11 mouse cellular contexts compared by ENCODE assay signal in the genomic region with DNA sequence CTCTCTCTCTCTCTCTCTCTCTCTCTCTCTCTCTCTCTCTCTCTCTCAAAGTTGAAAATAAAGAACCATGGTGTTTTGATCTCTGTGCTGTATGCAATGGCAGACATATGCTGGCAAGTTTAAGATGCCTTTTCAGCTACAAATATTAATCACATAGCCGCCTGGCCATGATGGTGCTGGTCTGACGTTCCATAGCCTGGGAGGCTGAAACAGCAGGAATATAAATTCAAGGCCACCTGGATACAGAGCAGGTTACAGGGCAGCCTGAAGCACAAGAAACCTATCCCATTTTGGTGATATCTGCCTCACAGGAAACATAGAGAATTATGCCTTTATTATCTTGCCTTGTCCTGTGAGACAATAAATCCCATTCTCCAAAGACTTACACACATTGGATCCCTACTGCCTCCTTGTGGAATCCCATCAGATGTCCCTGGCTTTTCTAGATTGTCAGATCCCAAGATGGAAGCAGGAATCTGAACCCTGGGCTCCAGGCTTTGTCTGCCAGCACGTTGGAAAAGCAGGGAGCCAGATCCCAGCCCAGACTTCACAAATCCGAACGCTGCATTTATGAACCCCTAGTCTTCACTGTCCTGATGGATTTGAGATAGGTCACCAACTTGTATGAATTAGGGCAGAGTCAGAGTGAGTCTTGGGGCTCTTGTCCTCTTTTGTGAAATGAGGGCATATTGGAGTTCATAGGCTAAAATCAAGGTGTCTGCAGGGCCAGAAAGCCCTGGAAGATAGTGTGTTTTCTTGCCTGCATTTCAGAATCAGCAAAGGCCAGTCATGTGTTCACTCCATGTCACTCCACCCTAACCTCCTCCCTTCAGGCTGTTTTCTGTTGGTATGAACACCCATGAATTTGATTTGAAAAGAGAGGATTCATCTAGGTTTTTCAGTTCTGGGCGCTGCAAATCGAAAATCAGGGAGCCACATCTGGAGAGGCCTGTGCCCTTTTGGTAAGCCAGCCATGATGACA. TPM values are rescaled to one million over a fixed set of nuclear protein-coding genes. Genes with fewer than 3 reads are reported as not detected.
DNase-seq lines count a peak whose midpoint lies in the region; ATAC-seq and TF ChIP-seq lines count a peak whose summit lies in the region.
"Had no signal": no experiment of that assay in that cellular context is flagged by ENCODE, and none has a peak within 500 bp of the region (broad histone marks: within the 10 kb centered on the region; RNA-seq: fewer than 3 reads in every experiment).

No protein-coding gene starts in this region.

- peak overlapping the region; percentile 64 for H3K27ac ChIP-seq in heart, embryonic 16.5 days (ENCODE audit: low read length)
- peak overlapping the region; percentile 100 for H3K27ac ChIP-seq in thymus, adult 2 months (ENCODE audit: control insufficient read depth, insufficient read depth, low read length)
- no peak overlapping the region for H3K27ac ChIP-seq in liver, embryonic 11.5 days (ENCODE audit: low read depth, low read length)
- H3K27ac ChIP-seq: forebrain, embryonic 13.5 days; neural tube, embryonic 15.5 days had no signal

- DNase-seq in heart, adult 18-20 months, result no peak
- no peak for DNase-seq in thymus, adult 2 months
- no peak for DNase-seq in thymus, adult 18-20 months
- DNase-seq in liver, embryonic 11.5 days (ENCODE audit: low spot score), result peak; percentile 27
- no peak for DNase-seq in spleen, postnatal 14 days (ENCODE audit: low spot score in 2 of 2)
- no peak for DNase-seq in kidney, adult 11 months
- DNase-seq in embryo, embryonic 9.5 days (ENCODE audit: extremely low spot score), result no peak

- H3K4me1 ChIP-seq in heart, embryonic 16.5 days (ENCODE audit: control insufficient read depth, insufficient read depth, low read length), result peaks cover 9% of the 10 kb centered on the region; the same call in 1 of the 2 replicates
- H3K4me1 ChIP-seq in thymus, adult 2 months (replicated peaks; ENCODE audit: control insufficient read depth, insufficient read depth, low read length), result peaks cover 52% of the 10 kb centered on the region
- peaks cover 15% of the 10 kb centered on the region for H3K4me1 ChIP-seq in liver, embryonic 11.5 days (replicated peaks; ENCODE audit: control insufficient read depth, insufficient read depth, low read length)
- H3K4me1 ChIP-seq: neural tube, embryonic 15.5 days had no signal

- 0 out of 2 replicates have a peak, but pooled peaks cover 2% of the 10 kb centered on the region for H3K9me3 ChIP-seq in heart, embryonic 16.5 days (replicated peaks; ENCODE audit: control insufficient read depth, low read length)
- no peaks in the 10 kb centered on the region for H3K9me3 ChIP-seq in liver, embryonic 11.5 days (ENCODE audit: control insufficient read depth, low read length)
- H3K9me3 ChIP-seq: forebrain, embryonic 13.5 days; neural tube, embryonic 15.5 days had no signal

- no peaks in the 10 kb centered on the region for H3K36me3 ChIP-seq in heart, embryonic 16.5 days (ENCODE audit: control insufficient read depth, insufficient read depth)
- H3K36me3 ChIP-seq in thymus, adult 2 months (ENCODE audit: control insufficient read depth, insufficient read depth, low read length), result no peaks in the 10 kb centered on the region
- no peaks in the 10 kb centered on the region for H3K36me3 ChIP-seq in liver, embryonic 11.5 days (ENCODE audit: control insufficient read depth, insufficient read depth, low read length)
- H3K36me3 ChIP-seq: heart, embryonic 12.5 days; neural tube, embryonic 15.5 days had no signal

- no peak overlapping the region for H3K9ac ChIP-seq in heart, embryonic 16.5 days (ENCODE audit: low read length)
- no peak overlapping the region for H3K9ac ChIP-seq in liver, embryonic 11.5 days (ENCODE audit: low read depth, low read length)
- H3K9ac ChIP-seq: forebrain, embryonic 13.5 days; heart, embryonic 12.5 days; neural tube, embryonic 15.5 days had no signal

- no peaks in the 10 kb centered on the region for H3K27me3 ChIP-seq in heart, embryonic 16.5 days (ENCODE audit: control insufficient read depth, insufficient read depth, low read length)
- H3K27me3 ChIP-seq in thymus, adult 2 months (ENCODE audit: control insufficient read depth, insufficient read depth, low read length), result no peaks in the 10 kb centered on the region
- H3K27me3 ChIP-seq in liver, embryonic 11.5 days (replicated peaks; ENCODE audit: control insufficient read depth, insufficient read depth, low read length), result no peaks in the 10 kb centered on the region
- H3K27me3 ChIP-seq: forebrain, embryonic 13.5 days; heart, embryonic 12.5 days; neural tube, embryonic 15.5 days had no signal

- H3K4me3 ChIP-seq in heart, embryonic 16.5 days (ENCODE audit: low read length), result no peak overlapping the region
- no peak overlapping the region for H3K4me3 ChIP-seq in thymus, adult 2 months (ENCODE audit: control insufficient read depth, insufficient read depth, low read length)
- no peak overlapping the region for H3K4me3 ChIP-seq in liver, embryonic 11.5 days (ENCODE audit: low read depth, low read length)
- H3K4me3 ChIP-seq: forebrain, embryonic 13.5 days; heart, embryonic 12.5 days; neural tube, embryonic 15.5 days had no signal

- H3K4me2 ChIP-seq in heart, embryonic 16.5 days (ENCODE audit: low read depth, low read length), result no peak overlapping the region; the same call in 1 of the 2 replicates
- peak overlapping the region; percentile 57 for H3K4me2 ChIP-seq in liver, embryonic 11.5 days
- H3K4me2 ChIP-seq: forebrain, embryonic 13.5 days had no signal

- no peak for ATAC-seq in heart, embryonic 16.5 days (replicated peaks; ENCODE audit: extremely low read depth, insufficient read depth, low FRiP score)
- ATAC-seq in liver, embryonic 11.5 days (replicated peaks; ENCODE audit: low FRiP score), result no peak
- ATAC-seq: forebrain, embryonic 13.5 days had no signal

- no peak for TF ChIP-seq CTCF in thymus, adult 2 months (IDR thresholded peaks at IDR 0.05; ENCODE audit: borderline replicate concordance, control insufficient read depth, extremely low read depth, insufficient read depth, low read length, poor library complexity)

- no peak for TF ChIP-seq POLR2A in thymus, adult 2 months (IDR thresholded peaks at IDR 0.05; ENCODE audit: control insufficient read depth, extremely low read depth, insufficient read depth, low read length, poor library complexity)

- 74% methylated on average over 7 of the region's 7 CpGs for WGBS in heart, embryonic 16.5 days
- 60% methylated on average over 7 of the region's 7 CpGs for WGBS in thymus, adult 2 months
- 79% methylated on average over 7 of the region's 7 CpGs for WGBS in liver, embryonic 11.5 days

RNA-seq across cellular contexts. Expression of a gene that starts 5.1 kb away (rescaled TPM):
- polyA plus RNA-seq in heart, embryonic 16.5 days (2015; fragmentation: Nextera tagmentation; extraction: Ambion mirVana), result 62.2 and 77.3 TPM in 2 replicates
- 10 to 100 TPM; 21.9 to 23.7 TPM for total RNA-seq in heart, adult 18-20 months (2021)
- 168 and 169 TPM in 2 replicates for polyA plus RNA-seq in thymus, adult 2 months (2012; rRNA removed)
- 56.3 and 56.9 TPM in 2 replicates for polyA plus RNA-seq in liver, embryonic 11.5 days (2014; fragmentation: Nextera tagmentation; extraction: Ambion mirVana)
